Mouse (Mus musculus) myocyte (in vitro differentiated cells): ENCODE measurements around the gene Arnt2. TPM values are rescaled to one million over a fixed set of nuclear protein-coding genes. Genes with fewer than 3 reads are reported as not detected.

Source experiments
- H3K27me3 ChIP-seq: one replicate; pipeline ENCODE4 v1.6.1; 2011; ENCODE audit not compliant: control insufficient read depth, insufficient read depth, insufficient read length
- H3K36me3 ChIP-seq: one replicate; pipeline ENCODE4 v1.6.1; 2011; ENCODE audit not compliant: control insufficient read depth, insufficient read depth
- H3K4me2 ChIP-seq: one replicate; pipeline ENCODE4 v1.6.1; 2011; ENCODE audit warnings: low read depth, control low read depth
- H3K4me3 ChIP-seq: one replicate; pipeline ENCODE4 v1.5.1; 2011; ENCODE audit warnings: mild to moderate bottlenecking, control low read depth, moderate library complexity
- H3K79me2 ChIP-seq: one replicate; pipeline ENCODE4 v1.6.1; 2011; ENCODE audit not compliant: control insufficient read depth, insufficient read depth
- H3ac ChIP-seq: one replicate; pipeline ENCODE4 v1.6.1; 2011; ENCODE audit not compliant: control insufficient read depth, insufficient read length
- CEBPB ChIP-seq: IDR thresholded peaks from 2 replicates; pipeline ENCODE4 v1.6.1; 2011; ENCODE audit warnings: mild to moderate bottlenecking, moderate library complexity; ENCODE audit not compliant: poor library complexity, insufficient read depth, severe bottlenecking
- E2F4 ChIP-seq: IDR thresholded peaks from one replicate; pipeline ENCODE4 v1.6.1; 2011; ENCODE audit warnings: mild to moderate bottlenecking, control low read depth, moderate library complexity; ENCODE audit not compliant: insufficient read depth
- MAX ChIP-seq: IDR thresholded peaks from one replicate; pipeline ENCODE4 v1.6.1; 2011; ENCODE audit warnings: low read depth, mild to moderate bottlenecking, control low read depth
- MYOD1 ChIP-seq, 3 experiments: IDR thresholded peaks; one replicate each; pipeline ENCODE4 v1.6.1; 2011; ENCODE audit warnings: control low read depth in 2 of 3, low read depth in 2 of 3, mild to moderate bottlenecking in 2 of 3, moderate library complexity in 1 of 3; ENCODE audit not compliant: insufficient read length in 2 of 3, control insufficient read depth in 1 of 3
- MYOG ChIP-seq, 3 experiments: IDR thresholded peaks; one replicate each; pipeline ENCODE4 v1.6.1; 2011; ENCODE audit warnings: control low read depth in 2 of 3, low read depth in 2 of 3, mild to moderate bottlenecking in 2 of 3; ENCODE audit not compliant: insufficient read length in 2 of 3, control insufficient read depth in 1 of 3, insufficient read depth in 1 of 3
- POLR2A ChIP-seq: IDR thresholded peaks from one replicate; pipeline ENCODE4 v1.6.1; 2011; ENCODE audit warnings: low read depth, mild to moderate bottlenecking, control low read depth, moderate library complexity; ENCODE audit not compliant: insufficient read length
- POLR2AphosphoS2 ChIP-seq: IDR thresholded peaks from one replicate; pipeline ENCODE4 v1.6.1; 2011; ENCODE audit warnings: low read depth, control low read depth; ENCODE audit not compliant: insufficient read length
- REST ChIP-seq: IDR thresholded peaks from one replicate; pipeline ENCODE4 v1.6.1; 2011; ENCODE audit warnings: mild to moderate bottlenecking, control low read depth, moderate library complexity; ENCODE audit not compliant: insufficient read depth, insufficient read length
- SRF ChIP-seq: IDR thresholded peaks from one replicate; pipeline ENCODE4 v1.6.1; 2011; ENCODE audit warnings: low read depth; ENCODE audit not compliant: control insufficient read depth, insufficient read length
- TCF12 ChIP-seq: IDR thresholded peaks from one replicate; pipeline ENCODE4 v1.6.1; 2011; ENCODE audit warnings: mild to moderate bottlenecking, control low read depth; ENCODE audit not compliant: poor library complexity, insufficient read depth, severe bottlenecking
- TCF3 ChIP-seq: IDR thresholded peaks from one replicate; pipeline ENCODE4 v1.6.1; 2011; ENCODE audit warnings: low read depth, control low read depth; ENCODE audit not compliant: insufficient read length
- USF1 ChIP-seq: IDR thresholded peaks from one replicate; pipeline ENCODE4 v1.6.1; 2011; ENCODE audit warnings: low read depth, mild to moderate bottlenecking, control low read depth, moderate library complexity
- polyA plus RNA-seq: library from polyadenylated mRNA; unstranded; fragments of >200 nt; fragmentation: generic; extraction: Trizol; gene quantifications from one replicate; pipeline ENCODE4 v1.2.1, GENCODE M21; 2012; ENCODE audit warnings: missing spikeins

Arnt2 gene
- polyA plus RNA-seq, 1 experiment = 1.00 TPM

DNA sequence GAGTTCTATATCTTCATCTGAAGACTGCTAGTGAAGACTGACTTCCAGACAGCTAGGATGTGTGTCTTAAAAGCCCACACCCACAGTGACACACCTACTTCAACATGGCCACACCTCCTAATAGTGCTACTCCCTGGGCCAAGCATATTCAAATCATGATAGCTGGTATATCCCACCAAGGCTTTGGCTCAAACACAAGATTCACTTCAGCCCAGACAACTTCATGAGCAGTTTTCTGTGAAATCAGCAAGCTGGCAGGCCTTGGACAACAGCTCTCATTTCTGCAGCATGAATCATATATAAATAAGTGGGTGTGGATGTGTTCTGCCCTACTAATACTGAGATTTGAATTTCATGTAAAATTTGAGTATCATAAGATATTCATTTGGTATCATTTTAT lies 29.2 kb downstream of the Arnt2 start:
- H3K36me3 ChIP-seq = no peaks in the 10 kb centered on the region
- H3K4me2 ChIP-seq = no peak overlapping the region
- H3K79me2 ChIP-seq = no peaks in the 10 kb centered on the region
- no peak overlapping the region for H3K4me3 ChIP-seq
- no peaks in the 10 kb centered on the region for H3K27me3 ChIP-seq
- H3ac ChIP-seq = no peak overlapping the region
- TF ChIP-seq POLR2A (no peak), TCF12 (no peak), E2F4 (no peak), MAX (no peak), CEBPB (no peak), MYOG (IDR thresholded peaks at IDR 0.05; ENCODE audit: control insufficient read depth in 1 of 3, insufficient read depth in 1 of 3, insufficient read length in 2 of 3, low read depth in 2 of 3) (no peak), POLR2AphosphoS2 (no peak), USF1 (no peak), TCF3 (no peak), MYOD1 (IDR thresholded peaks at IDR 0.05; ENCODE audit: control insufficient read depth in 1 of 3, insufficient read length in 2 of 3, low read depth in 2 of 3) (no peak), SRF (no peak), REST (no peak)

DNA sequence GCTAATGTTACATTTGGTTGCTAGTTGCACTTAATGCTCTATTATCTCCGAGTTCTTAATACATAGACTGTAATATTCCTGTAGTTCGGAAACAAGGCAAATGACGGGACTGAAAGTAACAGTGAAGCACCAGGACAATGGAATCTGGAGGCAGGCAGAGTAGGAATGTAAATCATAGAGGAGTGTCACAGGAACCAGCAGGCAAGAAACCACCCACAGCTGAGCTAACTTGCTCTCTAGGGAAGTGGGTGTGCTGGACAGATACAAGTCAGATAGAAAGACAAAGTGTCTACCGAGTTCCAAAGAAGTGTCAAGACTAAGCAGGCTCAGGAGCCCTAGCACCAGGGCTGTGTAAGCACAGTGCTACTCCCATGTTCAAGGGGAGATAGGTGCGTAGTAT lies 32.6 kb downstream of the Arnt2 start:
- Histone ChIP-seq H3K4me3 (no peak overlapping the region), H3ac (no peak overlapping the region), H3K79me2 (no peaks in the 10 kb centered on the region), H3K4me2 (no peak overlapping the region), H3K36me3 (no peaks in the 10 kb centered on the region), H3K27me3 (no peaks in the 10 kb centered on the region)
- TF ChIP-seq MAX (no peak), USF1 (no peak)

DNA sequence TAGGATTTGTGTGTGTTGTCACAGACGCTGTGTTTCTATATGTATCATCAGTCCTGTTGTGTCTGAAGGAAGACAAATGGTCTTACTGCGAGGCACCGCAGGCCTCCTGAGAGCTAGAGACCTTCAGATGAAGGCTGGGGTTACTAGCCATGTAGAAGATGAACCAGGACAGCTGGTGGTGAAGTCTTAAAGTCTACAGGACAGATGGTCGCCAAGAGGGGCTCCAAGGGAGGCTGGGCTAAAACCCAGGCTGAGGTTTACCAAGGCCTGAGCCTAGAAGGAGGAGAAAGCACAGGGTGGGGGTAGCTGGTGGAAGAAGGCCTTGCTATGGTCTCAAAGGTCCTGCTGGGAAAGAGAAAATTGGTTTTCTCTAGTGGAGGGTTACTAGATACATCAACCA lies 36.3 kb downstream of the Arnt2 start:
- Histone ChIP-seq H3ac (no peak overlapping the region), H3K79me2 (no peaks in the 10 kb centered on the region)

DNA sequence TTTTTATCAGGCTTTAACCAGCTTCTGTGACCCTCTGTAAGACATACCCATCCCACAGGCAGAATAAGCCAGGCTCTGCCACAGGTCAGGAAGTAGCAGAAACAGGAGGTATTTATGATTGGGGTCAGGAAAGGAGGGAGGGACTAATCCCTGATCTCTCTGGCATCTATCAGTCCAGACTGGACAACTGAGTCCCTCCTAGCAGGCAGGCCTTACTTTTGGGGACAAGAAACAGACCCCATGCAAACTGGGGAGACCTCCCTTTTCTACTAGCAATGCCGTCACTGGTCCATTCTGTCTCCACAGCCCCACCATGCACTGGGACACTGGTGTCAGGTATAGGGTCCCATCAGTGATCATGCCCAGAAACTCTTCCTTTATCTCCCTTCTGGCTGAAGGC lies 37.1 kb downstream of the Arnt2 start:
- TF ChIP-seq REST (no peak), E2F4 (no peak), CEBPB (no peak), TCF3 (no peak), USF1 (no peak), MYOG (IDR thresholded peaks at IDR 0.05; ENCODE audit: control insufficient read depth in 1 of 3, insufficient read depth in 1 of 3, insufficient read length in 2 of 3, low read depth in 2 of 3) (no peak)

More for the DNA sequence above, 36.3 kb downstream of the Arnt2 start:
- TF ChIP-seq REST = no peak
- no peak for TF ChIP-seq E2F4
- TF ChIP-seq CEBPB = no peak
- TF ChIP-seq USF1 = no peak
- no peak for TF ChIP-seq MYOD1 (IDR thresholded peaks at IDR 0.05; ENCODE audit: control insufficient read depth in 1 of 3, insufficient read length in 2 of 3, low read depth in 2 of 3)
- no peak for TF ChIP-seq MAX
- no peak for TF ChIP-seq TCF12
- no peaks in the 10 kb centered on the region for H3K36me3 ChIP-seq
- no peak overlapping the region for H3K4me2 ChIP-seq
- no peak overlapping the region for H3K4me3 ChIP-seq
- H3K27me3 ChIP-seq = no peaks in the 10 kb centered on the region

DNA sequence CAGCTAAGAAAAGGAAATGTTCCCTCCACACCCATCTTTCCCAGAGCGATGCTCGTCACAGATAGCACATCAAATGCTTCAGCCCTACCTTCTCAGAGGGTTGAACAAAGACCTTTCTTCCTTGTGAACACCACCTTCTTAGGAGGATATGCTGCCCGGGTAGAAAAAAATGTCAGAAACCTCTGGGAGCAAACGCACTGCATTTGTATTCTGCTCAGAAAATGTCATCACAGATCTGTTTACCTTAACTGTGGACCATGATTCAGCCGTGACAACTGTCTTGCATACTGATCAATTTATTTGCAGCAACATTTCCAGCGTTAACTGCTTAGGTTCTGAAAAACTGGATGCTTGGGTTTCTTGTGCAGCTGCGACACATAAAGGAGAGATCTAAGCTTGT lies 37.7 kb downstream of the Arnt2 start:
- Histone ChIP-seq H3K4me2 (no peak overlapping the region), H3K4me3 (no peak overlapping the region), H3K27me3 (no peaks in the 10 kb centered on the region), H3K79me2 (no peaks in the 10 kb centered on the region), H3K36me3 (no peaks in the 10 kb centered on the region), H3ac (no peak overlapping the region)
- no peak for TF ChIP-seq MAX
- TF ChIP-seq CEBPB = no peak
- no peak for TF ChIP-seq E2F4
- no peak for TF ChIP-seq SRF
- TF ChIP-seq REST = no peak
- no peak for TF ChIP-seq POLR2A
- no peak for TF ChIP-seq TCF3
- no peak for TF ChIP-seq MYOG (IDR thresholded peaks at IDR 0.05; ENCODE audit: control insufficient read depth in 1 of 3, insufficient read depth in 1 of 3, insufficient read length in 2 of 3, low read depth in 2 of 3)
- TF ChIP-seq POLR2AphosphoS2 = no peak
- no peak for TF ChIP-seq MYOD1 (IDR thresholded peaks at IDR 0.05; ENCODE audit: control insufficient read depth in 1 of 3, insufficient read length in 2 of 3, low read depth in 2 of 3)
- no peak for TF ChIP-seq TCF12
- no peak for TF ChIP-seq USF1

More for the DNA sequence above, 37.1 kb downstream of the Arnt2 start:
- Histone ChIP-seq H3K4me2 (no peak overlapping the region), H3K4me3 (no peak overlapping the region), H3K27me3 (no peaks in the 10 kb centered on the region), H3ac (no peak overlapping the region), H3K79me2 (no peaks in the 10 kb centered on the region), H3K36me3 (no peaks in the 10 kb centered on the region)
